Mouse (Mus musculus) embryonic facial prominence, embryonic 10.5 days (tissue): ENCODE data around the gene Klhl7. TPM values are rescaled to one million over a fixed set of nuclear protein-coding genes. Genes with fewer than 3 reads are reported as not detected.

Source experiments
- DNase-seq: peaks from one replicate; pipeline ENCODE4 v3.0.0-alpha.2; 2017; ENCODE audit warnings: low spot score
- H3K27ac ChIP-seq: fragments of 300-500 bp; sonication (generic); replicated peaks from 2 replicates; pipeline ENCODE4 v1.5.1; 2016; ENCODE audit warnings: mild to moderate bottlenecking
- H3K27me3 ChIP-seq: fragments of 300-500 bp; sonication (generic); replicated peaks from 2 replicates; pipeline ENCODE4 v1.6.1; 2016; ENCODE audit warnings: low read depth, mild to moderate bottlenecking; ENCODE audit not compliant: poor library complexity, severe bottlenecking
- H3K36me3 ChIP-seq: fragments of 300-500 bp; sonication (generic); replicated peaks from 2 replicates; pipeline ENCODE4 v1.6.1; 2016; ENCODE audit warnings: mild to moderate bottlenecking, moderate library complexity
- H3K4me1 ChIP-seq: fragments of 300-500 bp; sonication (generic); 2 replicates; pipeline ENCODE4 v1.6.1; 2016
- H3K4me3 ChIP-seq: fragments of 300-500 bp; sonication (generic); 2 replicates; pipeline ENCODE4 v1.5.1; 2016; ENCODE audit warnings: mild to moderate bottlenecking, moderate library complexity
- H3K9me3 ChIP-seq: fragments of 300-500 bp; sonication (generic); 2 replicates; pipeline ENCODE4 v1.6.1; 2016; ENCODE audit warnings: mild to moderate bottlenecking
- WGBS: fragments of 180-500 bp; shearing (Covaris S2); methylation state at CpG from one replicate; pipeline ENCODE4 v1.1.7; 2016; 5-methylcytosine and 5-hydroxymethylcytosine counted together
- polyA plus RNA-seq: library from polyadenylated mRNA; unstranded; fragments of >200 nt; fragmentation: Nextera tagmentation; extraction: Ambion mirVana; gene quantifications from 2 replicates; pipeline ENCODE4 v1.2.1, GENCODE M21; 2016

Klhl7 gene
- polyA plus RNA-seq, 1 experiment from 2014 or later = 64.4 TPM

DNA sequence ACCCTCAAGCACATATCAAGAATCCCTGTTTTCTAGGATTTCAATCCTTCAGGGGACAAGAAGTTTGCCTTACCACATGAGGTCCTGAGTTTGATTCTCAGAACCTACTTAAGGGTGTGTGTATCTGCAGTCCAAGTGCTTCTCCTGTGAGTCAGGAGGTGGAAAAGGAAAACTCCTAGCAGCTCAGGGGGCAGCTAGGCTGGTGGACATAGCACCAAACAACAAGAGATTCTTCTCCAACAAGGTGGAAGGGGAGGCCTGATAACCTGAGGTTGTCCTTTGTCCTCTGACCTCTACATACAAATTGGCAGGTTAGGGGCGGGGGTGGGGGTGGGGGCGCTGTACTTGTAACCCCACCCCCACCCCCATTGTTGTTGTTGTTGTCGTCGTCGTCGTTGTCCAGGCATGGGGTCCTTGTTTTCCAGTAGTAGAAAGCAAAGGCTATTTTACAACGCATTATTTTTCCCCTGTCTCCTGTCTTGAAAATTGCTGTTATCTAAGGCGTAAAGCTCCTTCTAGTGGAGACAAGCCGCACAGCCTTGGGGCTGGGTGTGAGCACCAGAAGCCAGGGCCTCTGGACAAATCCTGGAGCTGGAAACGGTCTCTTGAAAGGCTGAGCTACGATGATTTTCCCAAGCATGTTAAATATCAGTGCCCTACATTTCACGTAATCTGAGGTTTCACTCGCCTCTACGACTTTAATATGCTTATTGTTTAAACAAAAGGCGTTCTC is 23.3 kb upstream of the Klhl7 start:
- DNase-seq = peak; percentile 65
- peak overlapping the region; percentile 47 for H3K4me3 ChIP-seq

DNA sequence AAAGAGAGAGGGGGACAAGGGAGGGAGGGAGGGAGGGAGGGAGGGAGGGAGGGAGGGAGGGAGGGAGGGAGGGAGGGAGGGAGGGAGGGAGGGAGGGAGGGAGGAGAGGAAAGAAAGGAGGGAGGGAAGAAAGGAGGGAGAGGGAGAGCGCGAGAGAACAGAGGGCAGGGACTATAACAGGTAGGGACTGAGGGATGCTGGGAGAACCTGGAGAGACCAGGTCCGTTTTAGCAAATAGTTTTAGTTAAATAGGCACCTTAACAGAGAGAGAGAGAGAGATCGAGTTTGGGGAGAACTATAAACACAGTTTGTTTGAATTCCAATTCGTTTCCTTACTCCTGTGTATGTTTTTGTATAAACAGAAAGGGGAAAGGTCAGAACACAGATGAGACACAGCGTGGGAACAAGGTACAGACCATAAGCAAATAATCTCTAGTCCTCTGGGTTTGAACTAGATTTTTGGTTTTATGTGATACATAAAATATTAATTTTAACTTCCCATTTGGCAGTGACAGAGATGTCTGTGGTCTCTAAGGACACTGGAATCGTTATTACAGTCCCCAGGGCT is 22.6 kb upstream of the Klhl7 start:
- H3K27ac ChIP-seq = peak overlapping the region; percentile 70
- WGBS = 16% methylated on average over 7 of the region's 7 CpGs
- H3K4me1 ChIP-seq = peaks cover 9% of the 10 kb centered on the region
- no peaks in the 10 kb centered on the region for H3K9me3 ChIP-seq
- H3K4me3 ChIP-seq = peak overlapping the region; percentile 47
- H3K36me3 ChIP-seq = no peaks in the 10 kb centered on the region
- DNase-seq = no peak
- H3K27me3 ChIP-seq = no peaks in the 10 kb centered on the region

More for the DNA sequence above, 23.3 kb upstream of the Klhl7 start:
- Histone ChIP-seq H3K36me3 (no peaks in the 10 kb centered on the region), H3K9me3 (no peaks in the 10 kb centered on the region), H3K27me3 (no peaks in the 10 kb centered on the region), H3K27ac (peak overlapping the region; percentile 70), H3K4me1 (peaks cover 9% of the 10 kb centered on the region)
- WGBS = 2% methylated on average over 15 of the region's 15 CpGs

- Histone ChIP-seq H3K36me3 (no peaks in the 10 kb centered on the region), H3K9me3 (no peaks in the 10 kb centered on the region), H3K27me3 (no peaks in the 10 kb centered on the region), H3K4me3 (no peak overlapping the region), H3K27ac (no peak overlapping the region), H3K4me1 (peaks cover 9% of the 10 kb centered on the region)
- 80% methylated on average over 7 of the region's 7 CpGs for WGBS
- DNase-seq = no peak
These were observed 21.8 kb upstream of the Klhl7 start for GRCm38 (mm10) chr5:24078420-24079179.

DNA sequence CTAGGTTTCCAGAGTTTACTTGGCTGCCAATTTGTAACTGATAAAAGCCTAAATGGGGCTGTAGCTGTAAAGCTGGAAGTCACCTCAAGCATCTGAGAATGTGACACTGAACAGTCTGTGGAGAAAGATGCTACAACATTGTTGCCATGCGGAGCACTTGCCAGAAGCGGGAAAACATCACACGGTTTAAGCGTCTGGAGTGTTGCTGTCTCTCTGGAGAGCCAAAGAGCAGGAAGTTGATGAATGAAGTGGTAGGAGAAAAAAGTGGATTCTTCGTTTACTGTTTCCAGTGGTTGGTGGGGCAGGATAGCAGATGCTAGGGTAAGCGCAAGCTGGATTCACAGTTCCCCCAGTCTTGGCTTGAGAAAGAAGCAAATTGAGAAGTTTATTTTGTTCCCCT is 19.6 kb upstream of the Klhl7 start:
- Histone ChIP-seq H3K4me3 (no peak overlapping the region), H3K27ac (no peak overlapping the region), H3K27me3 (no peaks in the 10 kb centered on the region), H3K36me3 (no peaks in the 10 kb centered on the region), H3K4me1 (peaks cover 9% of the 10 kb centered on the region), H3K9me3 (no peaks in the 10 kb centered on the region)
- 74% methylated on average over 6 of the region's 6 CpGs for WGBS
- no peak for DNase-seq

- DNase-seq = no peak
- Histone ChIP-seq H3K9me3 (no peaks in the 10 kb centered on the region), H3K27me3 (no peaks in the 10 kb centered on the region), H3K4me1 (no peaks in the 10 kb centered on the region; the same call in 1 of the 2 replicates), H3K27ac (no peak overlapping the region), H3K36me3 (no peaks in the 10 kb centered on the region), H3K4me3 (no peak overlapping the region)
- 69% methylated on average over 4 of the region's 4 CpGs for WGBS
These were observed 15.6 kb upstream of the Klhl7 start for GRCm38 (mm10) chr5:24084835-24085234.

GRCm38 (mm10) chr5:24086241-24086640 is 14.2 kb upstream of the Klhl7 start:
- Histone ChIP-seq H3K4me1 (no peaks in the 10 kb centered on the region), H3K4me3 (no peak overlapping the region), H3K27me3 (no peaks in the 10 kb centered on the region), H3K36me3 (no peaks in the 10 kb centered on the region), H3K27ac (no peak overlapping the region), H3K9me3 (no peaks in the 10 kb centered on the region)
- WGBS = 86% methylated on average over 16 of the region's 16 CpGs
- no peak for DNase-seq

GRCm38 (mm10) chr5:24086865-24087264 is 13.5 kb upstream of the Klhl7 start:
- Histone ChIP-seq H3K4me3 (no peak overlapping the region), H3K36me3 (no peaks in the 10 kb centered on the region), H3K27ac (no peak overlapping the region), H3K4me1 (no peaks in the 10 kb centered on the region), H3K9me3 (no peaks in the 10 kb centered on the region), H3K27me3 (no peaks in the 10 kb centered on the region)
- DNase-seq = no peak
- 58% methylated on average over 3 of the region's 3 CpGs for WGBS

- Histone ChIP-seq H3K4me3 (no peak overlapping the region), H3K4me1 (no peaks in the 10 kb centered on the region), H3K9me3 (no peaks in the 10 kb centered on the region), H3K36me3 (no peaks in the 10 kb centered on the region), H3K27ac (no peak overlapping the region), H3K27me3 (no peaks in the 10 kb centered on the region)
- WGBS = 85% methylated on average over 1 of the region's 1 CpGs
- DNase-seq = no peak
These were observed 12.0 kb upstream of the Klhl7 start for GRCm38 (mm10) chr5:24088451-24088850.

DNA sequence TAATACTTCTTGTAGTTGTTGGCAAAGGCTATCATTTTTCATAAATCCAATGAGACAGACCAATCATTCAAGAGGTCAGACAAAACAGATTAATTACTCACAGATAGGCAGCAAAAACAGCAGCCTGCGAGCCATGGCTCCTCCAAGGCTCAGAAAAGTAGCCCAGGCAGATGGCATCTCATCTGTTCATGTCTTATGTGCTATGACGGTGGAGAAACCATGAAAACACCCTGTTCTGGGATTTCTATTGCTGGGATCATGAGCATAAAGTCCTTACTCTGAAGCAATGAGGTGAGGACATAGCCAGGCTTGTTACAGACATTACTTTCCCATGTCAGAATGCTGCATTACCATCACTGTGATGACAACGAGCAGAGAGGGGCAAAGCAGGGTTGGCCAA is 7.9 kb upstream of the Klhl7 start:
- no peaks in the 10 kb centered on the region for H3K9me3 ChIP-seq
- DNase-seq = no peak
- no peaks in the 10 kb centered on the region for H3K27me3 ChIP-seq
- 83% methylated on average over 3 of the region's 3 CpGs for WGBS
- no peak overlapping the region for H3K27ac ChIP-seq
- no peak overlapping the region for H3K4me3 ChIP-seq
- H3K4me1 ChIP-seq = no peaks in the 10 kb centered on the region
- no peaks in the 10 kb centered on the region for H3K36me3 ChIP-seq

DNA sequence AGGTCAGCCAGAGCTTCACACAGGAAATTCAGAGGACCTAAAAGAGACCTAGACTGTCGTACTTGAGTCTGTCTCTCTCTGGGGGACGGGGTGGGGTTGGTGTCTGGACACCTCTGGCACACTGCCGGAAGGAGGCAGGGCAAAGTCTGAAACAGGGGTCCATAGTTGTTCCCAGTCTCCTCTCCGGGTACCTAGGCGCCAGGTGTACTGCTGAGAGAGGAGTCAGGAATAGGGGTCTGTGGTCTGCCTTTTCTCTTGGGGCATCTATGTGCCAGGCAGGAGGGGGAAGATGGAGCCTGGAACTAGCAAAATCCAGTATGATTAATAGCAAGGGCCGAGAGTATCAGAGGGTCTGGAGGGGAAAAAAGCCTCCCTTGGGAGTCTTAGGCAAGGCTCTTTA is 5.0 kb upstream of the Klhl7 start:
- no peaks in the 10 kb centered on the region for H3K36me3 ChIP-seq
- WGBS = 87% methylated on average over 6 of the region's 6 CpGs
- DNase-seq = no peak

GRCm38 (mm10) chr5:24095881-24096280 is 4.5 kb upstream of the Klhl7 start:
- Histone ChIP-seq H3K27ac (no peak overlapping the region), H3K36me3 (no peaks in the 10 kb centered on the region), H3K9me3 (no peaks in the 10 kb centered on the region), H3K27me3 (no peaks in the 10 kb centered on the region), H3K4me1 (peaks cover 6% of the 10 kb centered on the region), H3K4me3 (no peak overlapping the region)
- no peak for DNase-seq
- 68% methylated on average over 5 of the region's 5 CpGs for WGBS

More for the DNA sequence above, 5.0 kb upstream of the Klhl7 start:
- Histone ChIP-seq H3K4me3 (no peak overlapping the region), H3K27me3 (no peaks in the 10 kb centered on the region), H3K4me1 (peaks cover 6% of the 10 kb centered on the region), H3K9me3 (no peaks in the 10 kb centered on the region), H3K27ac (no peak overlapping the region)

DNA sequence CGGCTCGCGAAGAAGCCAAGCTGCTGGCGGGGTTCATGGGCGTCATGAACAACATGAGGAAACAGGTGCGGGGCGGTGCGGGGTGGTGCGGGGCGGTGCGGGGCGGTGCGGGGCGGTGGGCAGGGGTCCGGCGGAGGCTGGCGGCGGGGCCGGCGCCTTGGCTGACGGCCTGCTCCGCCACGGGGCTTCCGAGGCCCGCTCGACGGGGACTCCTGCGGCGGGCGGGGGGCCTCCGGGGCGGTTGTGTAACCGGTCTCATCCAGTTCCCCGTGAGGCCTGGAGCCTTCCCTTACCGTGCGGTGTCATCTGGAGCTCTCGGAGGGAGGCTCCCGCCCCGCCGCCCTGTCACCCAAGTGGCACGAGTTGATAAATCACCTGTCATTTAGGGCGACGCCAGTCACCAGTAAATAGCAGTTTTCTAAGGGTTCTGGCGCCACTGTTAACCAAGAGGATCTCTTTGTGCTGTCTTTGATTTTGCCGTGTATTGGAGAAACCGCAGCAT is 456 bp downstream of the Klhl7 start:
- H3K4me3 ChIP-seq = peak overlapping the region; percentile 90
- H3K36me3 ChIP-seq = no peaks in the 10 kb centered on the region
- under 1% methylated on average over 45 of the region's 46 CpGs for WGBS
- peaks cover 10% of the 10 kb centered on the region for H3K4me1 ChIP-seq
- peak; percentile 80 for DNase-seq
- H3K9me3 ChIP-seq = no peaks in the 10 kb centered on the region
- peak overlapping the region; percentile 96 for H3K27ac ChIP-seq
- H3K27me3 ChIP-seq = no peaks in the 10 kb centered on the region
